Mouse (Mus musculus) embryonic facial prominence, embryonic 15.5 days (tissue): ENCODE measurements at regions not wholly inside any gene's neighbourhood (a gene's known extent, or its start where the extent isn't known, plus 50 kb on each side); places are given as distances from the start of the nearest gene placed in this dataset.

Experiments
- ATAC-seq: fragments of 200-750 bp; cut with Nextera tagmentation; 2 replicates; pipeline ENCODE4 v1.8.0; 2017; ENCODE audit warnings: low read depth, moderate TSS enrichment; ENCODE audit not compliant: insufficient number of reproducible peaks, low FRiP score, low TSS enrichment
- H3K27ac ChIP-seq: fragments of 300-500 bp; sonication (generic); replicated peaks from 2 replicates; pipeline ENCODE4 v1.5.1; 2015; ENCODE audit warnings: mild to moderate bottlenecking, inconsistent platforms
- H3K27me3 ChIP-seq: fragments of 300-500 bp; sonication (generic); 2 replicates; pipeline ENCODE4 v1.6.1; 2015; ENCODE audit warnings: inconsistent platforms
- H3K36me3 ChIP-seq: fragments of 300-500 bp; sonication (generic); 2 replicates; pipeline ENCODE4 v1.6.1; 2015; ENCODE audit warnings: mild to moderate bottlenecking, inconsistent platforms
- H3K4me1 ChIP-seq: fragments of 300-500 bp; sonication (generic); 2 replicates; pipeline ENCODE4 v1.6.1; 2015; ENCODE audit warnings: inconsistent platforms
- H3K4me2 ChIP-seq: fragments of 300-500 bp; sonication (generic); replicated peaks from 2 replicates; pipeline ENCODE4 v1.6.1; 2015; ENCODE audit warnings: mild to moderate bottlenecking, inconsistent platforms
- H3K4me3 ChIP-seq: fragments of 300-500 bp; sonication (generic); replicated peaks from 2 replicates; pipeline ENCODE4 v1.5.1; 2015; ENCODE audit warnings: mild to moderate bottlenecking, inconsistent platforms
- H3K9ac ChIP-seq: fragments of 300-500 bp; sonication (generic); 2 replicates; pipeline ENCODE4 v1.6.1; 2015; ENCODE audit warnings: inconsistent platforms
- H3K9me3 ChIP-seq: fragments of 300-500 bp; sonication (generic); replicated peaks from 2 replicates; pipeline ENCODE4 v1.6.1; 2016; ENCODE audit warnings: inconsistent platforms
- WGBS: fragments of 180-500 bp; shearing (Covaris S2); methylation state at CpG from one replicate; pipeline ENCODE4 v1.1.7; 2015; 5-methylcytosine and 5-hydroxymethylcytosine counted together

DNA sequence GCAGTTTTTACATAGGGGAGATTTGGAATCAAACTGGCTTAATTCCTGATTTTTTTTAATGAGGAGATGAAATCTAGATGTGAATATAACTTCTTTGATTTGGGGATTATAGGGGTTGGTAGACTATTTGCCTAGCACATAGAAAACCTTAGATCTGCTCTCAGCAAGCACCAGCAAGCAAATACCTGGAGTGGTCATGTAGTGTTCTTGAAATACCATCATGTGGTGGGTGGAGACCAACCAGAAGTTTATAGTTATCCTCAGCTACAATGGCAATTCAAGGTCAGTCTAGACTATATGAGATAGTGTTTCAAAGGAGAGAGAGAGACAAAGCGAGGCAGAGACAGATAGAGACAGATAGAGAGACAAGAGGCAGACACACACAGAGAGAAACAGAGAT, 94.1 kb upstream of the Klf6 start:
- H3K27ac ChIP-seq, result no peak overlapping the region
- H3K4me1 ChIP-seq, result no peaks in the 10 kb centered on the region
- WGBS, result 77% methylated on average over 1 of the region's 1 CpGs
- H3K9ac ChIP-seq, result no peak overlapping the region
- no peaks in the 10 kb centered on the region for H3K36me3 ChIP-seq
- ATAC-seq, result no peak
- no peaks in the 10 kb centered on the region for H3K9me3 ChIP-seq
- H3K4me3 ChIP-seq, result no peak overlapping the region
- H3K27me3 ChIP-seq, result no peaks in the 10 kb centered on the region
- H3K4me2 ChIP-seq, result no peak overlapping the region

DNA sequence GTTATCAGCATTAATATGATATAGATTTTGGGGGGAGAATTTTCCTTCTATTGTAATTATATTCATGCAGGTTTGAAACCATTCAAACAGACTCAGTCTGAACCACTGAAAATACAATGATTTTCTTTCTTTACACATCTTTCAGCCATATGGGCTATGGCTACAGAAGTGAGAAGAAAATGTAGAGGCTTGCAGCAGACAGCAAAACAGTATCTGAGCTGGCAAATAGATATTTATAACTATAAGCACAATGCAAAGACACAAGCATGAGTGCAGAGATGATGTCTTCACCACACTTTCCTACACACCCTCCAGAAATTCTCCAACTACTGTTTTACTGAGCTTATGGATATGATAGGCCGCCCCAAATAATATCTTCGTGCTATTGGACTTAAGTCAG, 92.6 kb upstream of the Klf6 start:
- no peaks in the 10 kb centered on the region for H3K9me3 ChIP-seq
- H3K27ac ChIP-seq, result no peak overlapping the region
- no peak overlapping the region for H3K4me2 ChIP-seq
- no peaks in the 10 kb centered on the region for H3K4me1 ChIP-seq
- H3K4me3 ChIP-seq, result no peak overlapping the region
- WGBS, result 88% methylated on average over 2 of the region's 2 CpGs
- no peak for ATAC-seq
- H3K36me3 ChIP-seq, result no peaks in the 10 kb centered on the region
- H3K27me3 ChIP-seq, result no peaks in the 10 kb centered on the region
- no peak overlapping the region for H3K9ac ChIP-seq

GRCm38 (mm10) chr13:5769283-5770260, 91.7 kb upstream of the Klf6 start:
- Histone ChIP-seq H3K9ac (no peak overlapping the region), H3K4me1 (no peaks in the 10 kb centered on the region), H3K9me3 (no peaks in the 10 kb centered on the region), H3K27ac (no peak overlapping the region), H3K4me3 (no peak overlapping the region), H3K27me3 (no peaks in the 10 kb centered on the region), H3K4me2 (no peak overlapping the region), H3K36me3 (no peaks in the 10 kb centered on the region)
- no peak for ATAC-seq
- 68% methylated on average over 7 of the region's 7 CpGs for WGBS

DNA sequence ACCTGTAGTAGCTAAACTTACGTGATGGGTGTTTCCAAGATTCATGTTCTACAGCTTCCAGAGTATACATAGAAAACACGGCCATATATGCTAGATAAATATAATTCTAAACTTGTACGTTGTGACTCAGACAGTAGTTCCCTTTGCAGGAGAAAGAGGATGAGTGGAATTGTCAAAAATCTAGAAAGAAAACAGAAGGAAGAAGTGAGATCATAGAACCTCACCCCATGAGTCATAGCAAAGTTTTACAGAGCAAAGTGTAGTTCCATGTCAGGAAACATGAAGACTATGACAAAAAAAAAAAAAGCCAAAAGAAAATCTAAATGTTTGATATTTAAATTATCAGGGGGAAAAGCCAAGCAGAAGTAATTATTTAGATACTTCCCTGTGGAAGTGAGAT, 87.5 kb upstream of the Klf6 start:
- ATAC-seq, result no peak

DNA sequence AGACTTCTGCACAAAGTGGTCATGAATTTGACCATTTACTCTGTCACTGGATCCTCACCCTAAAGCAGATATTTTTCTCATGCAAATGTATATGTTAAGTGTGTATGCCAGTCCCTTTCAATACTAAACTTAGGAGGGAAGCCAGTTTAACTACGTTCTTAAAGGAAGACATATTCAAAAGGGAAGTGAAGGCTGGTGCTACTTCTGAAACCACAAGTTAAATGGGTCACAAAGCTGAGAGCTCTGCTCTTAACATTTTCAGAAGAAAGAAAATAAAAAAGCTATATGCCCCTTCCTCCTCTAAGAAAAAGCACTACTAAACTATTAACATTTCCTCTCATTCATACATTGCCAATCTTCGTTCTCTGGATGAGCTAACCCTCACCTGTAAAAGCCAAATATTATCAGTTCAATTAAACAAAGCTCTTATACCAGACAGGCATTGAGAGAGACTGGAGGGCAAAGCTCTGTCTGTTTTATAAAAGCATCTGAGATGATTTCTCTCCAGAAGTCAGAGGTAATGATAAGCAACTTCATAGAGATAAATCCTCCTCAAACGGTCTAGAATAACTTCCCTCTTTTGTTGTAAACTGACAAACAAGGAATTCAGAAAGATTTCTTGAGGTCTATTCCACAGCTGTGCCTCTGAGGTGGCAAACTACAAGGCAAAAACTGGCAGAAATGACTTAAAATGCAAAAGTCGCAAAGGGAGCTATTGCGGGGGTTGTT, 82.7 kb upstream of the Klf6 start:
- no peak overlapping the region for H3K27ac ChIP-seq
- H3K36me3 ChIP-seq, result no peaks in the 10 kb centered on the region
- no peak overlapping the region for H3K4me3 ChIP-seq
- no peak for ATAC-seq
- 71% methylated on average over 5 of the region's 5 CpGs for WGBS
- no peak overlapping the region for H3K9ac ChIP-seq
- no peaks in the 10 kb centered on the region for H3K9me3 ChIP-seq
- H3K27me3 ChIP-seq, result no peaks in the 10 kb centered on the region
- no peak overlapping the region for H3K4me2 ChIP-seq
- H3K4me1 ChIP-seq, result no peaks in the 10 kb centered on the region

More for the DNA sequence above, 87.5 kb upstream of the Klf6 start:
- 83% methylated on average over 3 of the region's 3 CpGs for WGBS
- no peaks in the 10 kb centered on the region for H3K4me1 ChIP-seq
- no peaks in the 10 kb centered on the region for H3K36me3 ChIP-seq
- H3K27ac ChIP-seq, result no peak overlapping the region
- no peak overlapping the region for H3K9ac ChIP-seq
- no peaks in the 10 kb centered on the region for H3K27me3 ChIP-seq
- no peak overlapping the region for H3K4me2 ChIP-seq
- no peaks in the 10 kb centered on the region for H3K9me3 ChIP-seq
- no peak overlapping the region for H3K4me3 ChIP-seq

DNA sequence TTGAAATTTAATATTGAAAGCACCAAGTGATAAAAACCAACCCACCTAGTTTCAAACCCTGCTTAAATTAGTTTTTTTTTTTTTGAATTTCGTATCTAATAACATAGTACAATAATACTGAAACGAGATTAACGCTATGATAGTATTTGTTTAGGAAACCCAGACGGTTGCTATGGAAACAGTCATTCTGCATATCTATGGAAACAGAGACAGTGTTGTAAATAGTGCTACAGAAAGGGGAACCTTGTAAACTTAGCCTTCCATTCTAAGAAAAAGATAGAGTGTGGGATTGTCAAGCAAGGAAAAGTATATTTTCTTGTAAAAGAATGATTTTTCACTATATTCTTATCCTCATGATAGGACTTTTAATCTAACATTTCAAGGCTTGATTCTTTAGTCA, 81.9 kb upstream of the Klf6 start:
- Histone ChIP-seq H3K27me3 (no peaks in the 10 kb centered on the region), H3K4me1 (no peaks in the 10 kb centered on the region), H3K4me3 (no peak overlapping the region), H3K4me2 (no peak overlapping the region), H3K27ac (no peak overlapping the region), H3K36me3 (no peaks in the 10 kb centered on the region), H3K9me3 (no peaks in the 10 kb centered on the region), H3K9ac (no peak overlapping the region)
- no peak for ATAC-seq
- 45% methylated on average over 4 of the region's 4 CpGs for WGBS

- no peaks in the 10 kb centered on the region for H3K27me3 ChIP-seq
- 87% methylated on average over 1 of the region's 1 CpGs for WGBS
- no peaks in the 10 kb centered on the region for H3K9me3 ChIP-seq
- H3K4me3 ChIP-seq, result no peak overlapping the region
- no peak overlapping the region for H3K27ac ChIP-seq
- ATAC-seq, result no peak
- no peak overlapping the region for H3K9ac ChIP-seq
- no peaks in the 10 kb centered on the region for H3K4me1 ChIP-seq
- H3K36me3 ChIP-seq, result no peaks in the 10 kb centered on the region
- H3K4me2 ChIP-seq, result no peak overlapping the region
Measured at GRCm38 (mm10) chr13:5782540-5782939, 78.7 kb upstream of the Klf6 start.

- Histone ChIP-seq H3K4me1 (no peaks in the 10 kb centered on the region), H3K4me2 (no peak overlapping the region), H3K4me3 (no peak overlapping the region), H3K9me3 (no peaks in the 10 kb centered on the region), H3K27ac (no peak overlapping the region), H3K36me3 (no peaks in the 10 kb centered on the region), H3K9ac (no peak overlapping the region), H3K27me3 (no peaks in the 10 kb centered on the region)
- no peak for ATAC-seq
Measured at GRCm38 (mm10) chr13:5787114-5787513, 74.2 kb upstream of the Klf6 start.

DNA sequence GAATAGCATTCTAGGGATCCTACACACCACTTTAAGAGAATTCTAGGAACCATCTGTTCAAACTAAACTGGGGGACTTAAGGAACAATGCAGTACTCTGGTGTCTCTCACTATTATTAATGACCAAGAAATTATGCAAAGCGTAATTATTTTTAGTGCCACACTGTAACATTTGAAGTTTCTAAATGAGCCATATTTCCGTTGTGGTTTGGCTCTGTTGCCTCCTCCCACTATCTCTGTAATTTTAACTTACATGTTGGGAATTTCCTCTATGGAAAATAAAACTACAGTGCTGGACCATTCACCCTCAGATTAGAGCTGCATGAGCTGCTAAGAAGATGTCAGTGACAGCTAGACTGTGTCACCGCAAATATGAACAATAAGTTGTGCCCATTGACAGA, 72.0 kb upstream of the Klf6 start:
- H3K9me3 ChIP-seq, result no peaks in the 10 kb centered on the region
- H3K27me3 ChIP-seq, result no peaks in the 10 kb centered on the region
- H3K4me3 ChIP-seq, result no peak overlapping the region
- no peak overlapping the region for H3K9ac ChIP-seq
- H3K4me2 ChIP-seq, result no peak overlapping the region
- WGBS, result 75% methylated on average over 3 of the region's 3 CpGs
- H3K27ac ChIP-seq, result no peak overlapping the region
- no peaks in the 10 kb centered on the region for H3K36me3 ChIP-seq
- no peak for ATAC-seq
- H3K4me1 ChIP-seq, result no peaks in the 10 kb centered on the region

GRCm38 (mm10) chr13:5802079-5802478, 59.2 kb upstream of the Klf6 start:
- ATAC-seq, result no peak
- Histone ChIP-seq H3K9ac (no peak overlapping the region), H3K9me3 (no peaks in the 10 kb centered on the region), H3K4me1 (no peaks in the 10 kb centered on the region), H3K27ac (no peak overlapping the region), H3K36me3 (no peaks in the 10 kb centered on the region), H3K4me3 (no peak overlapping the region), H3K27me3 (no peaks in the 10 kb centered on the region), H3K4me2 (no peak overlapping the region)
- WGBS, result 28% methylated on average over 7 of the region's 7 CpGs

- ATAC-seq, result no peak
- WGBS, result 64% methylated on average over 14 of the region's 14 CpGs
- no peak overlapping the region for H3K4me2 ChIP-seq
- no peaks in the 10 kb centered on the region for H3K27me3 ChIP-seq
- H3K4me3 ChIP-seq, result no peak overlapping the region
- no peak overlapping the region for H3K9ac ChIP-seq
- H3K36me3 ChIP-seq, result no peaks in the 10 kb centered on the region
- H3K4me1 ChIP-seq, result no peaks in the 10 kb centered on the region
- H3K9me3 ChIP-seq, result no peaks in the 10 kb centered on the region
- H3K27ac ChIP-seq, result no peak overlapping the region
Measured at GRCm38 (mm10) chr13:5802826-5803225, 58.5 kb upstream of the Klf6 start.
